Mouse (Mus musculus) forebrain, embryonic 16.5 days (tissue): ENCODE measurements at regions not wholly inside any gene's neighbourhood (a gene's known extent, or its start where the extent isn't known, plus 50 kb on each side); places are given as distances from the start of the nearest gene placed in this dataset.
A peak's percentile ranks its signal among the peaks of the same experiment; 100 is the strongest.
"Not testable (repeated sequence)": the region's sequence is repeated elsewhere in the genome, so short reads cannot be mapped to it uniquely, and the experiment has no call there.

ENCODE experiments used
- ATAC-seq: fragments of 200-750 bp; cut with Nextera tagmentation; 2 replicates; pipeline ENCODE4 v1.8.0; 2017; ENCODE audit warnings: mild to moderate bottlenecking, moderate library complexity
- H3K27ac ChIP-seq: fragments of 300-500 bp; sonication (generic); 2 replicates; pipeline ENCODE4 v1.5.1; 2014; ENCODE audit warnings: low read length, control low read depth
- H3K27me3 ChIP-seq: fragments of 300-500 bp; sonication (generic); replicated peaks from 2 replicates; pipeline ENCODE4 v1.6.1; 2014; ENCODE audit warnings: low read length; ENCODE audit not compliant: control insufficient read depth, insufficient read depth
- H3K36me3 ChIP-seq: fragments of 300-500 bp; sonication (generic); 2 replicates; pipeline ENCODE4 v1.6.1; 2014; ENCODE audit not compliant: control insufficient read depth, insufficient read depth
- H3K4me1 ChIP-seq: fragments of 300-500 bp; sonication (generic); replicated peaks from 2 replicates; pipeline ENCODE4 v1.6.1; 2014; ENCODE audit warnings: low read length; ENCODE audit not compliant: control insufficient read depth, insufficient read depth
- H3K4me2 ChIP-seq: fragments of 300-500 bp; sonication (generic); 2 replicates; pipeline ENCODE4 v1.6.1; 2014; ENCODE audit warnings: mild to moderate bottlenecking, low read length, control low read depth
- H3K4me3 ChIP-seq: fragments of 300-500 bp; sonication (generic); replicated peaks from 2 replicates; pipeline ENCODE4 v1.5.1; 2014; ENCODE audit warnings: mild to moderate bottlenecking, low read length, control low read depth
- H3K9ac ChIP-seq: fragments of 300-500 bp; sonication (generic); replicated peaks from 2 replicates; pipeline ENCODE4 v1.6.1; 2014; ENCODE audit warnings: low read depth, low read length, control low read depth
- H3K9me3 ChIP-seq: fragments of 300-500 bp; sonication (generic); 2 replicates; pipeline ENCODE4 v1.6.1; 2016; ENCODE audit warnings: low read length; ENCODE audit not compliant: control insufficient read depth
- WGBS: fragments of 180-500 bp; shearing (Covaris S2); extraction: QIAGEN DNeasy Blood & Tissue Kit; methylation state at CpG from one replicate; pipeline ENCODE4 v1.1.7; 2014; 5-methylcytosine and 5-hydroxymethylcytosine counted together

- Histone ChIP-seq H3K4me3 (no peak overlapping the region), H3K9ac (no peak overlapping the region), H3K27ac (no peak overlapping the region), H3K27me3 (no peaks in the 10 kb centered on the region), H3K4me2 (no peak overlapping the region), H3K9me3 (no peaks in the 10 kb centered on the region), H3K4me1 (0 out of 2 replicates have a peak, but pooled peaks cover 5% of the 10 kb centered on the region), H3K36me3 (no peaks in the 10 kb centered on the region)
- 62% methylated on average over 5 of the region's 5 CpGs for WGBS
- peak; percentile 43; the same call in 1 of the 2 replicates for ATAC-seq
Measured at GRCm38 (mm10) chr12:25493233-25493632, 396.3 kb upstream of the Id2 start.

GRCm38 (mm10) chr12:25492483-25493190, 395.7 kb upstream of the Id2 start:
- no peaks in the 10 kb centered on the region for H3K27me3 ChIP-seq
- no peak overlapping the region for H3K4me2 ChIP-seq
- no peak overlapping the region for H3K9ac ChIP-seq
- no peaks in the 10 kb centered on the region for H3K9me3 ChIP-seq
- no peaks in the 10 kb centered on the region for H3K36me3 ChIP-seq
- no peak overlapping the region for H3K4me3 ChIP-seq
- H3K27ac ChIP-seq: no peak overlapping the region
- 0 out of 2 replicates have a peak, but pooled peaks cover 5% of the 10 kb centered on the region for H3K4me1 ChIP-seq
- no peak for ATAC-seq
- WGBS: 85% methylated on average over 3 of the region's 3 CpGs

GRCm38 (mm10) chr12:25475180-25475758, 378.3 kb upstream of the Id2 start:
- H3K36me3 ChIP-seq: no peaks in the 10 kb centered on the region

GRCm38 (mm10) chr12:25469181-25469580, 372.2 kb upstream of the Id2 start:
- Histone ChIP-seq H3K4me1 (peaks cover 3% of the 10 kb centered on the region), H3K4me3 (no peak overlapping the region), H3K27ac (no peak overlapping the region), H3K27me3 (no peaks in the 10 kb centered on the region), H3K36me3 (no peaks in the 10 kb centered on the region), H3K9me3 (no peaks in the 10 kb centered on the region), H3K9ac (no peak overlapping the region), H3K4me2 (no peak overlapping the region)
- WGBS: 40% methylated on average over 10 of the region's 10 CpGs
- no peak for ATAC-seq

More at GRCm38 (mm10) chr12:25475180-25475758, 378.3 kb upstream of the Id2 start:
- peak; percentile 94 for ATAC-seq
- Histone ChIP-seq H3K4me3 (no peak overlapping the region), H3K27me3 (no peaks in the 10 kb centered on the region), H3K27ac (peak overlapping the region; percentile 8; the same call in 1 of the 2 replicates), H3K4me2 (no peak overlapping the region), H3K9me3 (no peaks in the 10 kb centered on the region), H3K9ac (0 out of 2 replicates have a peak overlapping the region, but pooled peaks have one; percentile 18), H3K4me1 (peaks cover 14% of the 10 kb centered on the region)
- WGBS: 6% methylated on average over 10 of the region's 10 CpGs

GRCm38 (mm10) chr12:25467789-25468188, 370.8 kb upstream of the Id2 start:
- Histone ChIP-seq H3K4me2 (no peak overlapping the region), H3K36me3 (no peaks in the 10 kb centered on the region), H3K27me3 (no peaks in the 10 kb centered on the region), H3K4me3 (no peak overlapping the region), H3K4me1 (peaks cover 3% of the 10 kb centered on the region), H3K9ac (no peak overlapping the region), H3K9me3 (no peaks in the 10 kb centered on the region), H3K27ac (no peak overlapping the region)
- 58% methylated on average over 12 of the region's 12 CpGs for WGBS
- ATAC-seq: no peak

- not testable (repeated sequence) for H3K4me1 ChIP-seq, H3K4me2 ChIP-seq, H3K36me3 ChIP-seq, ATAC-seq, H3K9ac ChIP-seq, H3K27ac ChIP-seq, H3K4me3 ChIP-seq, H3K27me3 ChIP-seq, H3K9me3 ChIP-seq
- 79% methylated on average over 2 of the region's 2 CpGs for WGBS
Measured at GRCm38 (mm10) chr12:25462690-25463089, 365.8 kb upstream of the Id2 start.

GRCm38 (mm10) chr12:25455281-25455989, 358.5 kb upstream of the Id2 start:
- Histone ChIP-seq H3K9ac (no peak overlapping the region), H3K4me1 (no peaks in the 10 kb centered on the region), H3K4me2 (no peak overlapping the region), H3K9me3 (no peaks in the 10 kb centered on the region), H3K4me3 (no peak overlapping the region), H3K27ac (no peak overlapping the region), H3K27me3 (no peaks in the 10 kb centered on the region), H3K36me3 (no peaks in the 10 kb centered on the region)
- no peak for ATAC-seq
- WGBS: 90% methylated on average over 7 of the region's 7 CpGs

- H3K36me3 ChIP-seq: no peaks in the 10 kb centered on the region
- H3K9me3 ChIP-seq: no peaks in the 10 kb centered on the region
- H3K9ac ChIP-seq: no peak overlapping the region
- H3K4me3 ChIP-seq: no peak overlapping the region
- no peak for ATAC-seq
- 11% methylated on average over 3 of the region's 3 CpGs for WGBS
- H3K27me3 ChIP-seq: no peaks in the 10 kb centered on the region
- no peaks in the 10 kb centered on the region for H3K4me1 ChIP-seq
- no peak overlapping the region for H3K4me2 ChIP-seq
- H3K27ac ChIP-seq: no peak overlapping the region
Measured at GRCm38 (mm10) chr12:25453356-25453755, 356.4 kb upstream of the Id2 start.

GRCm38 (mm10) chr12:25451156-25451555, 354.2 kb upstream of the Id2 start:
- Histone ChIP-seq H3K27ac (no peak overlapping the region), H3K27me3 (no peaks in the 10 kb centered on the region), H3K4me2 (no peak overlapping the region), H3K9ac (no peak overlapping the region), H3K9me3 (no peaks in the 10 kb centered on the region), H3K36me3 (no peaks in the 10 kb centered on the region), H3K4me3 (no peak overlapping the region), H3K4me1 (no peaks in the 10 kb centered on the region)
- WGBS: 92% methylated on average over 2 of the region's 2 CpGs
- no peak for ATAC-seq
